Mouse (Mus musculus): ENCODE measurements at regions not wholly inside any gene's neighbourhood (a gene's known extent, or its start where the extent isn't known, plus 50 kb on each side); places are given as distances from the start of the nearest gene placed in this dataset.

DNA sequence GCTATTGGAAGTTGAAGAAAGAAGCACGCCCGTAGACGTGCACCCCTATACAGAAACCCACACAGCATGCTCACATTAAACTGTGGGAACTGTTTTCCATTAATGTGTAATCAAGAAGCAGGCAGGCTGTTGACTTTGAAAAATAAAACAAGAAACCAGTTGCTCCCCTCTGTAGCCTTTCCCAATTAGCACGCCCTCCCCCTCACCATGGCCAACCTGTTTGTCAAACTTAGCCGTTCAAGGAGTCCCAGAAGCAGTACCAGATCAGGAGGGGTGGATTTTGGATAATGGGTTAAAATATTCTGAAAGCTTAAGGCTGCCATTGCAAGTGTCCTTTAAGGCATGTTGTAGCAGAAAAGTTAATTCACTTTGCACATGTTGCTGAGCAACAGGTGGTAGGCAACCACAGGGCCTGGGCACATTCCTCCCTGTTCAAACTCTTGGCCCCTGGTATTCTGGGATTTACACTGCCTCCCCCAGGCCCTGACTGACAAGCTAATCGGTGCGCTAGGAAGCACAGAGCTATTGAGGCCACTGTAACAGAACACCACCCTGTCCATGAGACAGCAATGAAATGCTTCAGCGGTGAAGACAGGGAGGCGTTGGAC is 277.3 kb upstream of the Nr2f2 start:
- DNase-seq, result peak; percentile 42 to 51

GRCm38 (mm10) chr7:70643055-70643454 is 276.5 kb upstream of the Nr2f2 start:
- no peak for DNase-seq

GRCm38 (mm10) chr7:70641217-70641616 is 274.7 kb upstream of the Nr2f2 start:
- DNase-seq, result no peak

DNA sequence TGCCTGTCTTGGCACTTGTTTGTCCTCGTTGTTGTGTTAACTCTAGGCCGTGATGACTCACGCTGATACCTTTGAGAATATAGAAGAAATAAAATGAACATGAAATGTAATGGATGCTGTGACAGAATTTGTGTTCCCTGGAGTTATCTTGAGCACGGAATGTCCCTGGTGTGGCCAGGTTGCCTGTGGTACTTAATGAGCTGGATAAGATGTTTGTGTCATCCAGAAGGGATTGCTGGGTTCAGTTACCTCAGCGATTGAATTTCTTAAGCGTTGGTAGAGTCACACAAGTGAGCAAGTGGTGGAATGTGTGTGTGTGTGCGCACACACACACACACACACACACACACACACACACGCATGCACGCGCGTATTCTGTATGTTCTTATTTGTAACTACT is 274.0 kb upstream of the Nr2f2 start:
- no peak for DNase-seq

DNA sequence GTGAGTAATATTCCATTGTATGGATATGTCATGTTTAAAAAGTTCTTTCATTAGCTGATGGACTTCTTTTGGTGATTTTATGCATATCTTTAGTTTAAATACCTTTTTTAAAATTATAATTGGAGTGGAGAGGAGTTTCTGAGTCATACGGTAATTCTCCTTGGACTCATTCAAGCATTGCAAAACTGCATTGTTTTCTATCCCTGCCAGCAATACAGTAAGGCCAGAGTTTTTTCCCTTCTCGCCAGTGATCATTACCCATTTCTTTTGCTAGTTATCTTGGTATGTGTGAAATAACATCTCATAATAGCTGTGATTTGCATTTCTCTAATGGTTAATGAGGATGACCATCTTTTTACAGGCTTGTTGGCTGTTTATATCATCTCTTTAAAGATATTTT is 271.6 kb upstream of the Nr2f2 start:
- no peak for DNase-seq

DNA sequence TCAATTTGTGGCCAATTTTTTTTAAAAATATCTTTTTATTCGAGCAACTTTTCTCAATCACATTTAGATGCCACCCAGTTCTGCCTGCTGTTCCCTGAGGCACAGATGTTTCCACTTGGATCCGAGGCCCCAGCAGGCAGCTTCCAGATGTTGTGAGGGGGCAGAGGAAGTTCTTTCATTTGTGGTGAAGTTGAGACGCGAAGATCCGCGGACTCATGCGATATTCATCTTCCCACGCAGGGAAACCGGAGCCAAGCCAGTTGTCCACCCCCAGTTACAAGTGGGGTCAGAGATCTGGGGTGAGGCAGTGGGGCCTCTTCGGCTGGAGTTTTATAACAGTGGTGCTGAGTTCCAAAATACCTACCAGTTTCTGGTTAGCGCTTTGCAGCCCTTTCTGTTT is 267.5 kb upstream of the Nr2f2 start:
- DNase-seq, result peak in 1 of 2 experiments; percentile 15

DNA sequence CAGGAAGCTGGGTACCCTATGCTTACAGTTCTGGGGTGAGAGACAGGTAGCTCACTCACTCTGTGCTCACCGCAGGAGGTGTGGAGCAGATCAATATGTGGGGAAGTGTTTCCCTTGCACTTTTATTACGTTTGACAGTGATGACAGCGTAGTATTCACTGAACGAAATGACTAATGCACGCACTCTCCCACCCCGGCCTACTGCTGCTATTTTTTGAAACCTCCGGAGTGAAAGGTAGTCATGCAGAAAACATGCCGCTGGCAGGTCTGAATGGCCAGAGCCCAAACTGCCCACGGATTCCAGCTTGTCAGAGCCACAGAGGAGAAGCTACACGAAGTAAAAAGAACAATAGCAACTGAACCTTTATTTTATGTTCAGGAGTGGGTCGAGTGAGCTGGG is 267.0 kb upstream of the Nr2f2 start:
- peak; percentile 61 to 71 for DNase-seq

GRCm38 (mm10) chr7:70625643-70626231 is 259.2 kb upstream of the Nr2f2 start:
- DNase-seq, result no peak

GRCm38 (mm10) chr7:70624727-70625642 is 258.4 kb upstream of the Nr2f2 start:
- peak; percentile 82 to 89 for DNase-seq

DNA sequence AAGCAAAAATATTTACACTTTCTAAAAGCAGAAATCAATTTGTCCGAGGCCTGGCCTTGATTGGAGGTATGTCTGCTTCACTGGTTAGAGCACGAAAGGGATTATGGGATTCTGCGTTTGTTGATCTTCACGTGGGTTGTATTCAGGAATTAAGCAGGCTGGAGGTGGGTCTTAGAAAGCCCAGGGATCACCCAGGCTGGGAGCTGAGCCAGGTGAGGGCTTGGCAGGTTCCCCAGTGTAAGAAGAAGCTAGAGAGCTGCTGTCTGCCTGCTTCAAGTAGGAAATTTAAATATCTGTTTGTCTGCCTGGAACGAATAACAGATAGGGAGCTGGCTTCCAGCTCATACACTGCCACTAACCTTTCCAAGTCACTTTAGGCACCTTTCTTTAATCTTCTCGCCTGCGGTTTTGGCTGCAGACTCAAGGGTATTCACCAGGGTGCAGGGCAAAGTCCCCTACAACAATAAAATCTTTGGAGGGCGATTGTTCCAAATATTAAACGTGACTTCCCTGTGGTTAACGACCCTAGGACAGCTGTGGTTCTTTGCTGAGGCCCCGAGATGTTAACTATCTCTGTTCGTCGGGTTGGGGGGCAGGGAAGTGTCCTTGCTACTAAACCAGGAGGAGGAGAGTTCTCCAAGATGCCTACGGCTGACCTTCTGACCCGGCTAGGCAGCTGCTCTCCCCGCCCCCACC is 257.6 kb upstream of the Nr2f2 start:
- peak; percentile 90 to 93 for DNase-seq

GRCm38 (mm10) chr7:70619400-70619799 is 252.9 kb upstream of the Nr2f2 start:
- no peak for DNase-seq

- DNase-seq, result no peak
Observed at GRCm38 (mm10) chr7:70618270-70618669, 251.7 kb upstream of the Nr2f2 start.

- peak; percentile 19 to 24 for DNase-seq
Observed at GRCm38 (mm10) chr7:70606511-70606910, 240.0 kb upstream of the Nr2f2 start.

DNA sequence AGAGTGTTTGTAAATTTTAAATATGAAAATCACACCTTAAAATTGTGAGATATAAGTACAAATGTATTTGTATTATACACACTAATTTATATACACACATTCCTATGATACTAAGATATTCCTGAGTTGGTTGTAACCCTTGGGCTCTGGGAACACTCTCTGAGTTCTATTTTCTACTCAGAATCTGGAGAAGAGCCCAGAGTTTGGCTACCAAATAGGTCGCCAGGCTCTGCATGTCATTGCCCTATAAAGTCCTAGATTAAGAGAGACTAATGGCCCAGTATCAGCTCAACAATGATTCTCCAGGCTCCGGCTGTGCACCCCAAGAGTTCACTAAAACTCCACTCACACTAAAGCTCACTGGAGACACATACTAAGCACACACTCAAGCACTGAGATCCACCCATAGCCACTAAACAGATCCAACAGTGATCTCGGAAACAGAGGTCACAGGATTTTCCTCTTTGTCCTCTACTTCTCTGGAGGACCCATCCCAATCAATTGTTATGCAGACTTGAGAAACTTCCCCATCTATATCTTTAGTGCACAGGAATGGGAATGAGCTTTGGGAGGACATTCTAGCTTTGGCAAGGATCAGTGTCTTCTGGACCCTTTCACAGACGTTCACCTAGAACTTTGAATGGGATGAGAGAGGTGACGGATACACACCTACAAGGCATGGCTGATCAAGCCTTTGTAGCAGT is 238.1 kb upstream of the Nr2f2 start:
- DNase-seq, result no peak

DNA sequence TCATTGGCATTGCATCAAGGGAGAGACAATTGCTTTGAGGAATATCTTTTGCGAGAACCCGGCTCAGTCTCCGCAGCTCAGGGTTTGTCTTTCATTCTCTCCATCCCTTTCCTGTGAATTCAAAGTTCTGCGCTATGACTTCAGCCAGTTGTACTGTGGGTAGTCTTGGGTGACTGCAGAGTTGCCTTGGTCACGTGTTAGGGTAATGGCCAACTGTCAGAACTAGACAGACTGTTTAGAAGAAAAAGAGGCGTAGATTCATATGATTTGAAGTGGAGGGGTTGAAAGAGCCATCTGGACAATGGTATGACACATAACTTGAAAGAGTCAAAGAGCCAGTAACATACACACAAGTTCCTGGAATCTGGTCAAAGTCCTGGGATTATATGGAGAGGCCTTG is 226.5 kb upstream of the Nr2f2 start:
- no peak for DNase-seq

DNA sequence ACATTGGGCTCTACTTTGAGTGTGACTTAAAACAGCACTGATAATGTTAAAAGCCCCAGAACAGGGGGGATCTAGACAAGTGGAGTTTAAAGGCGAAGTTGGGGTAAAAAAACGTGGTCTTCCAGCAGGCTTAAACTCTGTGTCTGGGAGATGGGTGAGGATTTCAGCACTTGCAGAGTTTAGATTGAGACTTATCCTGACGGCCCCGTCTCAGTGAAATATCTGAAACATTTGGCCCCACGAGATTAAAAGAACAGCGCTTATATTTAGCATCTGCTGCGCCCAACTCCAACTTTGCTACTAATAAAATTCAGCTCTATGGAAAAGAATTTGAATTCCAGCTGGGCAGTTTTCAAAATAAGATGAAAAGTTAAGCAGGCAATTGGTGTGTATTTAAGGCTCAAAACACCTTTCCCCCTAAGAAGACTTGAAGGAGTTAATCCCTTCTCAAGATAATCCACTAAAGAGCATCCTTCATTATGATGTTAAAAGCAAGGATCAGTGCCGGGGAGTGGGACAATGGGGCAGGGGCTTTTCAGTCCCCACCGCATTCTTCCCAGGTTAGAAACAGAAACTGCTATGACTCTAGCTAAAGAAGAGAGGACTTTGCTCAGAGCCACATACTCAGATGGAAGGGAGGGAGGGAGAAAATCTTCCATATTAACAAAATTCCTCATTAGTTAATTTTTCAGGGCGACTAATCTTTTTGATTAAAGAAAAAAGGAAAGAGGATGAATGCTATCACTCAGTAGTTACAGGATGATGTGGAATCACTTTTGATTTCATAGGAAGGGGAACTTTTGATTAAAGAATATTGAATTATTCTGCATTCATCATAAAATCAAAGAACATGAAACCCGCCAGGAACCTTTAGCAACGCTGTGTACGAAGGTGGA is 225.1 kb upstream of the Nr2f2 start:
- no peak for DNase-seq

DNA sequence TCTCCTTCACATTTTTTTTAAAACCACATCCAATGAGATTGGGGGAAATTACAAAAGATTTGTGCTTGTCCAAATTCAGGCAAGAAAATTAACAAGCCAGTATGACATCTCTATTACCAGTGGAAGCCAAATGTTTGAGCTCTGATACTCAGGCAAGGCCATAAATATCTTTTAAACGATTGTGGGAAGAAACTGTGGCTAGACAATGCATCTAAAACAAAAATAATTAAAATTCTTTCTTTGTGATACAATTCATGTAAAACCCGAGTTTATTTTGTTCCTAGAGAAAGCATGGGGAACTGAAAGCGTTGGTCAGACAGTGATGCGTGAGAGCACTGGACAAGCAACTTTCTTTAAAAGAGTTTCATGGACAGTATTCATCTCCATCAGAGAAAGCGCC is 223.2 kb upstream of the Nr2f2 start:
- DNase-seq, result no peak

DNA sequence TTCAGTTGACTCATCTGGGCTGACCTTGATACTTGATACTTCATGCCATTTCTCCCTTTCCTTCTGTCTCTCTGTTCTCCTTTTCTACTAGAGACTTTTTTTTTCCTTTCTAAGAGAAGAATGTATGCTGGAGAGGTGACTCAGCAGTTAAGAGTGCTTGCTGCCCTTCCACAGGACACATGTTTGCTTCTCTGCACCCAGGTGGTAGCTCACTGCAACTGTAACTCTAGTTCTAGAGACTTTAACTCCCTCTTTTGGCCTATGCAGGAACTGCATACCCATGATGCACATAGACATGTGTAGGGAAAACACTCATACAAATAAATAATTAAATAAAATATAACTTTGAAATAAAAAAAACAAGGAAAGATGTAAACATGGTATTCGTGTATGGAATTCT is 221.5 kb upstream of the Nr2f2 start:
- DNase-seq, result no peak

DNA sequence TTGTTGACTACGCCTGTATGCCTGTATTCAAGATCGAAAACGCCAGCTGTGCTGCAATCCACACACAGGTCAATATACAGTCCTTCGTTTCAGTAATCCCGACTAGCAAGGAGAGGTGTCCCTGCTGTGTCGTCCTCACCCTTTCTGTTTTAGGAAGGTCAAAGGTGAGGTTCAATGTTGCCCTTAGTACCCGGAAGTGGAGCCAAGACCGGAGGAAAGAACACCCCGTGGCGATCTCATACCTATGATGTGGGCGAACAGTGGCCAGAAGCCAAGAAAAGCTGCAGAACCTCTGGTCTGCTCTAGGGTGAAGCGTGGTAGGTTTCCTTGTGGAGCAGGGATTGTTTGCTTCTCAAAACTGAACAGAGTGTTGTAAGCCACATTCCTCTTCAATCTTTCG is 217.9 kb upstream of the Nr2f2 start:
- DNase-seq, result no peak

- DNase-seq, result peak; percentile 81 to 84
Observed at GRCm38 (mm10) chr7:70576112-70576910, 209.8 kb upstream of the Nr2f2 start.

DNA sequence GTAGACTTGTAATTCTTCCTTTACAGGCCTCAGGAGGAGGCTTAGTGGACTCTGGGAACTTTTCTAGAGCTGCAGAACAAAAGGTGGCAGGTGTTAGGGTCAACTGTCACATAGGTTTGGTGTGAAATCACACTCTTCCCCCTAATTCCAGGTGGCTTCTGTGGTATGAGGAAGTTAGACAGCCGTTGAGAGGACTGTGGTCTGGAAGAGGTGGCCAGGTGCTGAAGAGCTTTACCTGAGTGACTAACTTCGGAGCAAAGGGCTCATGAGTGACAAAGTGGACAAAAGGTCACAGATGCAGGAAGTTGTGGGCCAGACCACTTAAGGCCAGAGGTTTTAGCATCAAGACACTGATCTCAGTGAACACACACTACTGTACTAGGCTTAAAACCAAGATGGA is 209.1 kb upstream of the Nr2f2 start:
- DNase-seq, result no peak

Data from kidney, postnatal 36 days (tissue).